Mouse (Mus musculus) erythroblast, embryonic 14.5 days (primary cell): Measurements from ENCODE around the gene D16Ertd472e.

ENCODE experiments used
- GATA1 ChIP-seq: IDR thresholded peaks from 2 replicates; pipeline ENCODE4 v1.6.1; 2012; ENCODE audit warnings: low read length, inconsistent platforms, mixed read lengths
- TAL1 ChIP-seq: IDR thresholded peaks from 3 replicates; pipeline ENCODE4 v1.6.1; 2012; ENCODE audit warnings: low read length, inconsistent platforms, mixed read lengths

DNA sequence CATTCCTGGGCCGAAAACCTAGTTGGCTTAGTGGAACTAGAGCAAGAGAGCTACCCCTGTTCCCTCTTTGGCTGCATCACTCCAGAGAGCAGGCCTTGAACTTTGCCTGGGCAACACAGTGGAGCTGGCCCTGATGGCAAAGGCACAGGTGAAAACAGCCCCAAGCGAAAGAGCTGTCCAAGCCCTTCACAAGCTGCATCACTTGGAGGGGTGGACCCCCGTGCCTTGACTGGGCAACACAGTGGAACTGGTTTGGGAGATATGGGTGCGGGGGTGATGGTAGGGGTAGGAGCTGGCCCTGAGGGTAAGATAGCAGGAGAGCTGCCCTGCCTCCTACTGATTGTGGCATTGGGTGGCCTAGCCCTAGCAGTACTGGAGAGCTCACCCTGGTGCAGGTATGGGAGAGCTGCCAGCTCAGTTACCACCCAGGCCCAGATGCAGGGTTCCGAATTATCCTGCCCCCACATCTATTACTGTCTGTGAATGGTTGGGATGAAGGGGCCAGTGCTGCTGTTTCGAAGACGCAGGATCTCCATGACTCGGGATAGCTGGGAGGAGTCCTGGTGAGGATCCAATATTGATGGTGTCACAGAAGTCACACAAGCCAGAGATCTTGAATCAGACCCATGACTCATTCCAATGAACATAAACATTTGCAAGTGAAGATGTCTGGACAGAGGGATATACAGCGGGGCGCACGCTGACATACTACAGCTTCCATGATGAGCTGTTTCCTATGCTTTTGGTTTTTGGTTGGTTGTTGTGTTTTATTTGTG lies 41.4 kb upstream of the D16Ertd472e start:
- TF ChIP-seq TAL1 (no peak), GATA1 (no peak)
